ENCODE assay signal across 8 mouse cellular contexts in genomic region chr5:114467019-114467418, GRCm38 (mm10). TPM values are rescaled to one million over a fixed set of nuclear protein-coding genes. Genes with fewer than 3 reads are reported as not detected.
DNase-seq lines count a peak whose midpoint lies in the region; ATAC-seq lines count a peak whose summit lies in the region.

No protein-coding gene starts in this region.

- peak; percentile 38; the same call in 1 of the 2 replicates for ATAC-seq in heart, embryonic 12.5 days (ENCODE audit: insufficient number of reproducible peaks, low FRiP score)
- ATAC-seq in embryonic facial prominence, embryonic 13.5 days (ENCODE audit: insufficient number of reproducible peaks, insufficient read depth, low FRiP score, low TSS enrichment, low read depth) = no peak
- peak; percentile 60 for ATAC-seq in hindbrain, embryonic 16.5 days
- peak; percentile 53 for ATAC-seq in midbrain, embryonic 13.5 days

- H3K4me2 ChIP-seq in heart, embryonic 12.5 days = peak overlapping the region; percentile 65
- peak overlapping the region; percentile 60 for H3K4me2 ChIP-seq in embryonic facial prominence, embryonic 13.5 days
- H3K4me2 ChIP-seq in hindbrain, embryonic 16.5 days (ENCODE audit: low read length) = peak overlapping the region; percentile 58
- peak overlapping the region; percentile 44 for H3K4me2 ChIP-seq in midbrain, embryonic 13.5 days (replicated peaks)

- 2% methylated on average over 11 of the region's 11 CpGs for WGBS in heart, embryonic 12.5 days
- WGBS in embryonic facial prominence, embryonic 13.5 days = under 1% methylated on average over 11 of the region's 11 CpGs
- WGBS in hindbrain, embryonic 16.5 days = under 1% methylated on average over 11 of the region's 11 CpGs
- WGBS in midbrain, embryonic 13.5 days = under 1% methylated on average over 11 of the region's 11 CpGs

- H3K27ac ChIP-seq in heart, embryonic 12.5 days (ENCODE audit: poor library complexity, severe bottlenecking) = peak overlapping the region; percentile 45
- peak overlapping the region; percentile 68; the same call in 1 of the 2 replicates for H3K27ac ChIP-seq in embryonic facial prominence, embryonic 13.5 days
- H3K27ac ChIP-seq in hindbrain, embryonic 16.5 days (ENCODE audit: low read depth, low read length) = peak overlapping the region; percentile 77
- peak overlapping the region; percentile 88 for H3K27ac ChIP-seq in midbrain, embryonic 13.5 days

- peak overlapping the region; percentile 39 for H3K4me3 ChIP-seq in heart, embryonic 12.5 days
- peak overlapping the region; percentile 37 for H3K4me3 ChIP-seq in embryonic facial prominence, embryonic 13.5 days
- peak overlapping the region; percentile 29 for H3K4me3 ChIP-seq in hindbrain, embryonic 16.5 days (ENCODE audit: low read length)
- peak overlapping the region; percentile 21 for H3K4me3 ChIP-seq in midbrain, embryonic 13.5 days (replicated peaks)

- no peaks in the 10 kb centered on the region for H3K9me3 ChIP-seq in heart, embryonic 12.5 days (replicated peaks)
- H3K9me3 ChIP-seq in embryonic facial prominence, embryonic 13.5 days = no peaks in the 10 kb centered on the region
- no peaks in the 10 kb centered on the region; the same call in 1 of the 2 replicates for H3K9me3 ChIP-seq in hindbrain, embryonic 16.5 days (ENCODE audit: control insufficient read depth, low read length)
- H3K9me3 ChIP-seq in midbrain, embryonic 13.5 days = no peaks in the 10 kb centered on the region; the same call in 1 of the 2 replicates

- H3K9ac ChIP-seq in heart, embryonic 12.5 days = 0 out of 2 replicates have a peak overlapping the region, but pooled peaks have one; percentile 42
- peak overlapping the region; percentile 61 for H3K9ac ChIP-seq in embryonic facial prominence, embryonic 13.5 days
- peak overlapping the region; percentile 62 for H3K9ac ChIP-seq in hindbrain, embryonic 16.5 days (ENCODE audit: low read depth, low read length)
- H3K9ac ChIP-seq in midbrain, embryonic 13.5 days (replicated peaks) = 0 out of 2 replicates have a peak overlapping the region, but pooled peaks have one; percentile 43

- H3K4me1 ChIP-seq in heart, embryonic 12.5 days (replicated peaks) = peaks cover 23% of the 10 kb centered on the region
- peaks cover 20% of the 10 kb centered on the region for H3K4me1 ChIP-seq in embryonic facial prominence, embryonic 13.5 days
- peaks cover 20% of the 10 kb centered on the region for H3K4me1 ChIP-seq in hindbrain, embryonic 16.5 days (ENCODE audit: control insufficient read depth, insufficient read depth, low read depth, low read length)
- peaks cover 47% of the 10 kb centered on the region for H3K4me1 ChIP-seq in midbrain, embryonic 13.5 days (replicated peaks)

- H3K36me3 ChIP-seq in heart, embryonic 12.5 days = no peaks in the 10 kb centered on the region
- no peaks in the 10 kb centered on the region for H3K36me3 ChIP-seq in embryonic facial prominence, embryonic 13.5 days
- H3K36me3 ChIP-seq in hindbrain, embryonic 16.5 days (ENCODE audit: control insufficient read depth, insufficient read depth, low read length) = no peaks in the 10 kb centered on the region
- H3K36me3 ChIP-seq in midbrain, embryonic 13.5 days = no peaks in the 10 kb centered on the region

- no peak for DNase-seq in heart, postnatal 4 days
- DNase-seq in Muller cell, postnatal 12 days (ENCODE audit: inconsistent ontology term) = no peak
- no peak for DNase-seq in cerebellum, adult 9-11 months
- no peak for DNase-seq in gastrocnemius, postnatal 25 days

- H3K27me3 ChIP-seq in heart, embryonic 12.5 days (replicated peaks) = no peaks in the 10 kb centered on the region
- H3K27me3 ChIP-seq in embryonic facial prominence, embryonic 13.5 days = 0 out of 2 replicates have a peak, but pooled peaks cover 2% of the 10 kb centered on the region
- H3K27me3 ChIP-seq in hindbrain, embryonic 16.5 days (replicated peaks; ENCODE audit: control insufficient read depth, insufficient read depth, low read length) = no peaks in the 10 kb centered on the region
- peaks cover 36% of the 10 kb centered on the region for H3K27me3 ChIP-seq in midbrain, embryonic 13.5 days

RNA-seq across cellular contexts. Expression of gene Mvk, which starts 22.9 kb away (rescaled TPM):
- 23.3 and 24.3 TPM in 2 replicates for polyA plus RNA-seq in heart, embryonic 12.5 days (2016; fragmentation: Nextera tagmentation; extraction: Ambion mirVana)
- 10 to 100 TPM; 14.8 to 18.2 TPM for total RNA-seq in heart, postnatal 4 days (2021)
- polyA plus RNA-seq in embryonic facial prominence, embryonic 13.5 days (2015; fragmentation: Nextera tagmentation; extraction: Ambion mirVana) = 42.4 and 49.0 TPM in 2 replicates
- polyA plus RNA-seq in hindbrain, embryonic 16.5 days (2015; fragmentation: Nextera tagmentation; extraction: Ambion mirVana) = 75.8 and 86.9 TPM in 2 replicates
- 50.7 and 55.4 TPM in 2 replicates for polyA plus RNA-seq in midbrain, embryonic 13.5 days (2015; fragmentation: Nextera tagmentation; extraction: Ambion mirVana)
- 1 to 10 TPM; 9.6 to 9.8 TPM for total RNA-seq in gastrocnemius, postnatal 25 days (2021)

RNA-seq across cellular contexts. Expression of gene Mmab, which starts 23.2 kb away (rescaled TPM):
- polyA plus RNA-seq in heart, embryonic 12.5 days (2016; fragmentation: Nextera tagmentation; extraction: Ambion mirVana) = 27.8 and 29.2 TPM in 2 replicates
- total RNA-seq in heart, postnatal 4 days (2021) = 10 to 100 TPM; 12.8 to 12.9 TPM
- polyA plus RNA-seq in embryonic facial prominence, embryonic 13.5 days (2015; fragmentation: Nextera tagmentation; extraction: Ambion mirVana) = 32.1 and 33.1 TPM in 2 replicates
- polyA plus RNA-seq in hindbrain, embryonic 16.5 days (2015; fragmentation: Nextera tagmentation; extraction: Ambion mirVana) = 38.2 and 40.8 TPM in 2 replicates
- 21.1 and 22.9 TPM in 2 replicates for polyA plus RNA-seq in midbrain, embryonic 13.5 days (2015; fragmentation: Nextera tagmentation; extraction: Ambion mirVana)
- 10 to 100 TPM in 1 of 2 experiments, 1 to 10 TPM in 1; 9.9 to 10.6 TPM for total RNA-seq in gastrocnemius, postnatal 25 days (2021)
